Mouse (Mus musculus) NIH3T3 (cell line): Measurements from ENCODE around the gene Mill2.
"Not testable (repeated sequence)": the region's sequence is repeated elsewhere in the genome, so short reads cannot be mapped to it uniquely, and the experiment has no call there.

Source experiments
- DNase-seq: peaks from one replicate; pipeline ENCODE4 v3.0.0-alpha.2; 2012; ENCODE audit warnings: low read depth

The Mill2 gene

GRCm38 (mm10) chr7:18839865-18840264 lies at the start of gene Mill2:
TSS of gene Mill2 (plus strand) at chr7:18839966.
- DNase-seq = no peak

- DNase-seq = not testable (repeated sequence)
These were observed 49.1 kb upstream of the Mill2 start for GRCm38 (mm10) chr7:18790671-18791070.

- no peak for DNase-seq
These were observed 41.3 kb upstream of the Mill2 start, which contains the start of gene Psg19 for GRCm38 (mm10) chr7:18798420-18798819. TSS of gene Psg19 (minus strand) at chr7:18798520.

- peak; percentile 5 for DNase-seq
These were observed 40.6 kb upstream of the Mill2 start for GRCm38 (mm10) chr7:18799129-18799528.

GRCm38 (mm10) chr7:18803526-18803925 lies 36.2 kb upstream of the Mill2 start:
- peak; percentile 7 for DNase-seq

- DNase-seq = no peak
These were observed 21.5 kb upstream of the Mill2 start for GRCm38 (mm10) chr7:18818301-18818700.

- no peak for DNase-seq
These were observed 18.3 kb upstream of the Mill2 start, which contains the start of gene Psg17 for GRCm38 (mm10) chr7:18821507-18821906. TSS of gene Psg17 (minus strand) at chr7:18821607.

GRCm38 (mm10) chr7:18827792-18828546 lies 11.8 kb upstream of the Mill2 start:
- no peak for DNase-seq

- peak; percentile 53 for DNase-seq
These were observed 11.2 kb upstream of the Mill2 start for GRCm38 (mm10) chr7:18828592-18828991.

GRCm38 (mm10) chr7:18829545-18829944 lies 10.2 kb upstream of the Mill2 start:
- no peak for DNase-seq

- no peak for DNase-seq
These were observed 7.5 kb upstream of the Mill2 start for GRCm38 (mm10) chr7:18832298-18832697.

GRCm38 (mm10) chr7:18840386-18841173 lies 814 bp downstream of the Mill2 start:
- DNase-seq = no peak

- no peak for DNase-seq
These were observed 1.4 kb downstream of the Mill2 start for GRCm38 (mm10) chr7:18841174-18841567.

GRCm38 (mm10) chr7:18844811-18845210 lies 5.0 kb downstream of the Mill2 start:
- DNase-seq = no peak

- DNase-seq = no peak
These were observed 8.6 kb downstream of the Mill2 start for GRCm38 (mm10) chr7:18848395-18848794.

- peak; percentile 79 for DNase-seq
These were observed 18.6 kb downstream of the Mill2 start for GRCm38 (mm10) chr7:18858310-18858916.

- DNase-seq = peak; percentile 51
These were observed 23.0 kb downstream of the Mill2 start for GRCm38 (mm10) chr7:18862801-18863200.

GRCm38 (mm10) chr7:18868491-18868890 lies 28.7 kb downstream of the Mill2 start:
- no peak for DNase-seq

GRCm38 (mm10) chr7:18871031-18871430 lies 31.3 kb downstream of the Mill2 start, which contains the start of gene Pglyrp1:
TSS of gene Pglyrp1 (plus strand) at chr7:18871331.
- not testable (repeated sequence) for DNase-seq

- DNase-seq = no peak
These were observed 32.4 kb downstream of the Mill2 start for GRCm38 (mm10) chr7:18872014-18872802.

- DNase-seq = no peak
These were observed 33.0 kb downstream of the Mill2 start for GRCm38 (mm10) chr7:18872816-18873215.

GRCm38 (mm10) chr7:18873253-18873652 lies 33.5 kb downstream of the Mill2 start:
- peak; percentile 92 for DNase-seq
